Mouse (Mus musculus) liver, adult 2 months (tissue): ENCODE measurements around the gene Hist2h2bb. TPM values are rescaled to one million over a fixed set of nuclear protein-coding genes. Genes with fewer than 3 reads are reported as not detected.

Source experiments
- DNase-seq: peaks from one replicate; pipeline ENCODE4 v3.0.0-alpha.2; 2011; ENCODE audit warnings: low read depth, low spot score; ENCODE audit errors: extremely low read depth
- H3K27ac ChIP-seq: fragments of 200-500 bp; replicated peaks from 2 replicates; pipeline ENCODE4 v1.5.1; 2012; ENCODE audit warnings: low read depth, mild to moderate bottlenecking, control low read depth, inconsistent platforms, low read length; ENCODE audit not compliant: insufficient read depth
- H3K27me3 ChIP-seq: fragments of 200-500 bp; 2 replicates; pipeline ENCODE4 v1.6.1; 2012; ENCODE audit warnings: mild to moderate bottlenecking, moderate library complexity, low read length, inconsistent platforms; ENCODE audit not compliant: control insufficient read depth, insufficient read depth
- H3K36me3 ChIP-seq: fragments of 200-500 bp; 2 replicates; pipeline ENCODE4 v1.6.1; 2012; ENCODE audit warnings: low read length, inconsistent platforms; ENCODE audit not compliant: control insufficient read depth, insufficient read depth
- H3K4me1 ChIP-seq: fragments of 200-500 bp; 2 replicates; pipeline ENCODE4 v1.6.1; 2011; ENCODE audit warnings: low read length; ENCODE audit not compliant: control insufficient read depth, insufficient read depth
- H3K4me3 ChIP-seq: fragments of 200-500 bp; 2 replicates; pipeline ENCODE4 v1.5.1; 2011; ENCODE audit warnings: low read depth, mild to moderate bottlenecking, control low read depth, low read length, moderate library complexity; ENCODE audit not compliant: insufficient read depth
- H3K79me2 ChIP-seq: fragments of 200-500 bp; 2 replicates; pipeline ENCODE4 v1.6.1; 2012; ENCODE audit warnings: inconsistent platforms, mild to moderate bottlenecking, low read length, moderate library complexity; ENCODE audit not compliant: control insufficient read depth, insufficient read depth
- H3K9ac ChIP-seq: fragments of 200-500 bp; 2 replicates; pipeline ENCODE4 v1.6.1; 2012; ENCODE audit warnings: low read depth, mild to moderate bottlenecking, control low read depth, inconsistent platforms, low read length
- CTCF ChIP-seq: fragments of 200-500 bp; IDR thresholded peaks from 2 replicates; pipeline ENCODE4 v1.5.1; 2011; ENCODE audit warnings: low read depth, low read length, control low read depth
- POLR2A ChIP-seq: fragments of 200-500 bp; IDR thresholded peaks from 2 replicates; pipeline ENCODE4 v1.6.1; 2011; ENCODE audit warnings: low read length, control low read depth; ENCODE audit not compliant: insufficient read depth; ENCODE audit errors: extremely low read depth
- WGBS: fragments of 180-500 bp; shearing (Covaris S2); methylation state at CpG from one replicate; pipeline ENCODE4 v1.1.7; 2018; 5-methylcytosine and 5-hydroxymethylcytosine counted together
- polyA plus RNA-seq: library from polyadenylated mRNA; depleted of rRNA; stranded (reverse); fragments of >200 nt; gene quantifications from 2 replicates; pipeline ENCODE4 v1.2.3, GENCODE M21; 2012
- total RNA-seq: library from RNA; depleted of rRNA; stranded (reverse); fragments of >200 nt; gene quantifications from 2 replicates; pipeline ENCODE4 v1.2.3, GENCODE M21; 2014

Gene Hist2h2bb
- total and polyA plus RNA-seq, 2 experiments, result 30.4 TPM; not detected in 1

- H3K27ac ChIP-seq, result peak overlapping the region; percentile 92
- WGBS, result 2% methylated on average over 27 of the region's 27 CpGs
- peaks cover 12% of the 10 kb centered on the region; the same call in 1 of the 2 replicates for H3K4me1 ChIP-seq
- H3K79me2 ChIP-seq, result no peaks in the 10 kb centered on the region
- no peaks in the 10 kb centered on the region for H3K36me3 ChIP-seq
- TF ChIP-seq POLR2A, result no peak
- TF ChIP-seq CTCF, result no peak
- no peaks in the 10 kb centered on the region for H3K27me3 ChIP-seq
- H3K4me3 ChIP-seq, result peak overlapping the region; percentile 38
- peak overlapping the region; percentile 67 for H3K9ac ChIP-seq
- DNase-seq, result no peak
Observed at GRCm38 (mm10) chr3:96263558-96264403, 5.8 kb upstream of the Hist2h2bb start.

GRCm38 (mm10) chr3:96264404-96264949, 5.1 kb upstream of the Hist2h2bb start:
- 67% methylated on average over 7 of the region's 7 CpGs for WGBS
- no peaks in the 10 kb centered on the region for H3K36me3 ChIP-seq
- H3K79me2 ChIP-seq, result no peaks in the 10 kb centered on the region
- DNase-seq, result no peak
- H3K9ac ChIP-seq, result no peak overlapping the region
- TF ChIP-seq POLR2A (no peak), CTCF (no peak)
- no peaks in the 10 kb centered on the region for H3K27me3 ChIP-seq
- H3K4me1 ChIP-seq, result peaks cover 12% of the 10 kb centered on the region; the same call in 1 of the 2 replicates
- H3K27ac ChIP-seq, result peak overlapping the region; percentile 92
- no peak overlapping the region for H3K4me3 ChIP-seq

- Histone ChIP-seq H3K4me1 (peaks cover 12% of the 10 kb centered on the region; the same call in 1 of the 2 replicates), H3K27me3 (no peaks in the 10 kb centered on the region)
Observed at GRCm38 (mm10) chr3:96266132-96266710, 3.3 kb upstream of the Hist2h2bb start.

GRCm38 (mm10) chr3:96267541-96267940, 2.0 kb upstream of the Hist2h2bb start:
- Histone ChIP-seq H3K27ac (no peak overlapping the region), H3K79me2 (no peaks in the 10 kb centered on the region), H3K9ac (no peak overlapping the region), H3K4me1 (peaks cover 8% of the 10 kb centered on the region; the same call in 1 of the 2 replicates), H3K36me3 (no peaks in the 10 kb centered on the region), H3K27me3 (no peaks in the 10 kb centered on the region), H3K4me3 (no peak overlapping the region)
- WGBS, result 85% methylated on average over 4 of the region's 4 CpGs
- no peak for DNase-seq
- TF ChIP-seq POLR2A (no peak), CTCF (no peak)

More at GRCm38 (mm10) chr3:96266132-96266710, 3.3 kb upstream of the Hist2h2bb start:
- Histone ChIP-seq H3K79me2 (no peaks in the 10 kb centered on the region), H3K9ac (no peak overlapping the region), H3K36me3 (no peaks in the 10 kb centered on the region), H3K4me3 (no peak overlapping the region), H3K27ac (no peak overlapping the region)
- DNase-seq, result no peak
- TF ChIP-seq POLR2A, result no peak
- no peak for TF ChIP-seq CTCF
- 92% methylated on average over 8 of the region's 8 CpGs for WGBS

- no peaks in the 10 kb centered on the region for H3K79me2 ChIP-seq
- TF ChIP-seq CTCF (no peak), POLR2A (peak; percentile 92)
- H3K9ac ChIP-seq, result peak within 1 kb of the TSS; percentile 59
- 18% methylated on average over 30 of the region's 30 CpGs for WGBS
- no peaks in the 10 kb centered on the region for H3K36me3 ChIP-seq
- H3K4me3 ChIP-seq, result peak within 1 kb of the TSS; percentile 64
- H3K27me3 ChIP-seq, result no peaks in the 10 kb centered on the region
- H3K4me1 ChIP-seq, result peaks cover 8% of the 10 kb centered on the region; the same call in 1 of the 2 replicates
- peak; percentile 96 for DNase-seq
- H3K27ac ChIP-seq, result peak within 1 kb of the TSS; percentile 84
Observed at GRCm38 (mm10) chr3:96268051-96268775, 1.3 kb upstream of the Hist2h2bb start, which contains the start of gene Hist2h3b. Hist2h3b (plus strand) TSS chr3:96268654.
